Mouse (Mus musculus) gastrocnemius, adult 8-10 months (tissue): ENCODE results near the gene Slc9a4. TPM values are rescaled to one million over a fixed set of nuclear protein-coding genes. Genes with fewer than 3 reads are reported as not detected.
"Not testable (repeated sequence)": the region's sequence is repeated elsewhere in the genome, so short reads cannot be mapped to it uniquely, and the experiment has no call there.

Experiments
- DNase-seq, 2 experiments: peaks; one replicate each; pipeline ENCODE4 v3.0.0; 2022; ENCODE audit warnings: low spot score in 2 of 2
- total RNA-seq, 4 experiments: library from RNA; stranded (reverse); gene quantifications; 2 replicates each; pipeline ENCODE4 v1.2.4; 2022

Gene Slc9a4
- total RNA-seq, 4 experiments from 2014 or later, result 0.12 to 0.82 (median 0.57) TPM

GRCm38 (mm10) chr1:40650803-40651497 is 71.1 kb downstream of the Slc9a4 start:
- DNase-seq, result no peak

- no peak for DNase-seq
These were observed 77.2 kb downstream of the Slc9a4 start for GRCm38 (mm10) chr1:40657035-40657434.

- DNase-seq, result peak; percentile 37 to 51
These were observed 78.2 kb downstream of the Slc9a4 start for GRCm38 (mm10) chr1:40657978-40658496.

- no peak for DNase-seq
These were observed 79.1 kb downstream of the Slc9a4 start for GRCm38 (mm10) chr1:40659017-40659416.

GRCm38 (mm10) chr1:40659496-40659895 is 79.6 kb downstream of the Slc9a4 start:
- no peak for DNase-seq

GRCm38 (mm10) chr1:40660838-40661237 is 81.0 kb downstream of the Slc9a4 start:
- DNase-seq, result no peak

- no peak for DNase-seq
These were observed 85.8 kb downstream of the Slc9a4 start for GRCm38 (mm10) chr1:40665401-40666370.

GRCm38 (mm10) chr1:40667442-40667841 is 87.6 kb downstream of the Slc9a4 start:
- not testable (repeated sequence) for DNase-seq

- no peak for DNase-seq
These were observed 90.1 kb downstream of the Slc9a4 start for GRCm38 (mm10) chr1:40670025-40670424.

GRCm38 (mm10) chr1:40671490-40671889 is 91.6 kb downstream of the Slc9a4 start:
- DNase-seq, result no peak

- no peak for DNase-seq
These were observed 97.4 kb downstream of the Slc9a4 start for GRCm38 (mm10) chr1:40677306-40677705.

Other genes with a start within 250 kb of the Slc9a4 start
- under 1 TPM; 0.39 to 0.94 (median 0.52) TPM for gene Il1rl1, start 150.5 kb upstream of the Slc9a4 start, total RNA-seq
- under 1 TPM in 2 of 4 experiments, not detected in 2; 0.13 to 0.19 TPM for gene Il18r1, start 114.5 kb upstream of the Slc9a4 start, total RNA-seq
- not detected for gene Il18rap, start 64.7 kb upstream of the Slc9a4 start, total RNA-seq
- 10 to 100 TPM; 13.8 to 24.5 (median 17.3) TPM for gene Slc9a2, start 100.5 kb downstream of the Slc9a4 start, total RNA-seq
- under 1 TPM; 0.12 to 0.56 (median 0.33) TPM for gene Mfsd9, start 210.6 kb downstream of the Slc9a4 start, total RNA-seq
- 100 to 1,000 TPM; 191 to 208 (median 196) TPM for gene Tmem182, start 225.5 kb downstream of the Slc9a4 start, total RNA-seq